Mouse (Mus musculus): Measurements from ENCODE around the gene Akr1b10. TPM values are rescaled to one million over a fixed set of nuclear protein-coding genes. Genes with fewer than 3 reads are reported as not detected.

The Akr1b10 gene
- polyA plus RNA-seq (2012; rRNA removed) = 22.4 and 29.8 TPM in 2 replicates

GRCm38 (mm10) chr6:34384110-34384661 lies at the start of gene Akr1b10:
TSS of gene Akr1b10 (plus strand) at chr6:34384218.

GRCm38 (mm10) chr6:34353658-34354353 lies 30.2 kb upstream of the Akr1b10 start, which contains the start of gene Akr1b8:
TSS of gene Akr1b8 (plus strand) at chr6:34354119.

GRCm38 (mm10) chr6:34412023-34412422 lies 28.0 kb downstream of the Akr1b10 start, which contains the start of gene Akr1b7:
TSS of gene Akr1b7 (plus strand) at chr6:34412334.

Other genes with a start within 250 kb of the Akr1b10 start
- gene Slc35b4, start 207.1 kb upstream of the Akr1b10 start, polyA plus RNA-seq (2012; rRNA removed) = 17.8 and 24.2 TPM in 2 replicates
- gene Akr1b3, start 66.7 kb upstream of the Akr1b10 start, polyA plus RNA-seq (2012; rRNA removed) = 253 and 301 TPM in 2 replicates
- gene Akr1b8, start 30.1 kb upstream of the Akr1b10 start, polyA plus RNA-seq (2012; rRNA removed) = 20.6 and 24.3 TPM in 2 replicates
- 3.5 and 5.3 TPM in 2 replicates for gene Akr1b7, start 28.1 kb downstream of the Akr1b10 start, polyA plus RNA-seq (2012; rRNA removed)
- 9.7 and 15.7 TPM in 2 replicates for gene Bpgm, start 92.0 kb downstream of the Akr1b10 start, polyA plus RNA-seq (2012; rRNA removed)
- gene Cald1, start 214.3 kb downstream of the Akr1b10 start, polyA plus RNA-seq (2012; rRNA removed) = 30.7 and 33.7 TPM in 2 replicates

All from ovary, adult 2 months (tissue).